Mouse (Mus musculus) cerebellum, adult 2 months (tissue): Measurements from ENCODE around the gene Ppp1r21. TPM values are rescaled to one million over a fixed set of nuclear protein-coding genes. Genes with fewer than 3 reads are reported as not detected.

Experiments
- DNase-seq, 2 experiments: peaks; one replicate each; pipeline ENCODE4 v3.0.0; 2021
- H3K27ac ChIP-seq: fragments of 200-500 bp; 2 replicates; pipeline ENCODE4 v1.5.1; 2012; ENCODE audit warnings: low read length, control low read depth, inconsistent platforms; ENCODE audit not compliant: insufficient read depth
- H3K27me3 ChIP-seq: fragments of 200-500 bp; 2 replicates; pipeline ENCODE4 v1.6.1; 2012; ENCODE audit warnings: inconsistent platforms, mild to moderate bottlenecking, low read length, moderate library complexity; ENCODE audit not compliant: control insufficient read depth, insufficient read depth
- H3K4me1 ChIP-seq: fragments of 200-500 bp; 2 replicates; pipeline ENCODE4 v1.6.1; 2011; ENCODE audit warnings: low read length; ENCODE audit not compliant: control insufficient read depth, insufficient read depth
- H3K4me3 ChIP-seq: fragments of 200-500 bp; replicated peaks from 2 replicates; pipeline ENCODE3; 2011; ENCODE audit warnings: mild to moderate bottlenecking, low read depth, low read length, control low read depth; ENCODE audit not compliant: insufficient read depth
- CTCF ChIP-seq: fragments of 200-500 bp; IDR thresholded peaks from 2 replicates; pipeline ENCODE4 v1.5.1; 2011; ENCODE audit warnings: low read depth, mild to moderate bottlenecking, control low read depth, low read length, moderate library complexity, borderline replicate concordance; ENCODE audit not compliant: insufficient read depth
- POLR2A ChIP-seq: fragments of 200-500 bp; IDR thresholded peaks from 2 replicates; pipeline ENCODE4 v1.6.1; 2011; ENCODE audit warnings: low read length, control low read depth, borderline replicate concordance; ENCODE audit not compliant: insufficient read depth
- WGBS: fragments of 180-500 bp; shearing (Covaris S2); methylation state at CpG from one replicate; pipeline ENCODE4 v1.1.7; 2018; 5-methylcytosine and 5-hydroxymethylcytosine counted together
- polyA plus RNA-seq: library from polyadenylated mRNA; depleted of rRNA; stranded (reverse); fragments of >200 nt; gene quantifications from 2 replicates; pipeline ENCODE4 v1.2.3, GENCODE M21; 2012

The Ppp1r21 gene
- polyA plus RNA-seq, 1 experiment: 84.8 TPM

- TF ChIP-seq CTCF (no peak), POLR2A (no peak)
- H3K27me3 ChIP-seq: no peaks in the 10 kb centered on the region
- WGBS: 91% methylated on average over 3 of the region's 3 CpGs
- no peak overlapping the region for H3K4me3 ChIP-seq
- DNase-seq: no peak
- no peaks in the 10 kb centered on the region for H3K4me1 ChIP-seq
- no peak overlapping the region for H3K27ac ChIP-seq
Measured at GRCm38 (mm10) chr17:88563611-88564010, 33.7 kb downstream of the Ppp1r21 start.

GRCm38 (mm10) chr17:88569807-88570540 is 40.1 kb downstream of the Ppp1r21 start:
- DNase-seq: no peak
- H3K4me3 ChIP-seq: no peak overlapping the region
- TF ChIP-seq CTCF (no peak), POLR2A (no peak)
- H3K27ac ChIP-seq: no peak overlapping the region
- 67% methylated on average over 10 of the region's 10 CpGs for WGBS
- no peaks in the 10 kb centered on the region for H3K4me1 ChIP-seq
- H3K27me3 ChIP-seq: no peaks in the 10 kb centered on the region

- Histone ChIP-seq H3K4me3 (no peak overlapping the region), H3K27me3 (no peaks in the 10 kb centered on the region), H3K27ac (no peak overlapping the region), H3K4me1 (no peaks in the 10 kb centered on the region; the same call in 1 of the 2 replicates)
- TF ChIP-seq POLR2A (no peak), CTCF (no peak)
- 83% methylated on average over 11 of the region's 11 CpGs for WGBS
- DNase-seq: no peak
Measured at GRCm38 (mm10) chr17:88570784-88571183, 40.9 kb downstream of the Ppp1r21 start.

GRCm38 (mm10) chr17:88574811-88575210 is 44.9 kb downstream of the Ppp1r21 start:
- Histone ChIP-seq H3K4me1 (no peaks in the 10 kb centered on the region; the same call in 1 of the 2 replicates), H3K27ac (no peak overlapping the region), H3K4me3 (no peak overlapping the region), H3K27me3 (no peaks in the 10 kb centered on the region)
- DNase-seq: no peak
- TF ChIP-seq CTCF (no peak), POLR2A (no peak)
- 57% methylated on average over 5 of the region's 5 CpGs for WGBS

- Histone ChIP-seq H3K27me3 (no peaks in the 10 kb centered on the region), H3K4me1 (no peaks in the 10 kb centered on the region; the same call in 1 of the 2 replicates), H3K27ac (no peak overlapping the region), H3K4me3 (no peak overlapping the region)
- no peak for TF ChIP-seq CTCF
- no peak for TF ChIP-seq POLR2A
- DNase-seq: no peak
- WGBS: 72% methylated on average over 20 of the region's 20 CpGs
Measured at GRCm38 (mm10) chr17:88578522-88579242, 48.8 kb downstream of the Ppp1r21 start.

- Histone ChIP-seq H3K27ac (no peak overlapping the region), H3K27me3 (no peaks in the 10 kb centered on the region), H3K4me3 (no peak overlapping the region), H3K4me1 (no peaks in the 10 kb centered on the region; the same call in 1 of the 2 replicates)
- no peak for DNase-seq
- TF ChIP-seq CTCF (no peak), POLR2A (no peak)
- 74% methylated on average over 6 of the region's 6 CpGs for WGBS
Measured at GRCm38 (mm10) chr17:88580556-88580955, 50.6 kb downstream of the Ppp1r21 start.

- DNase-seq: no peak
- no peak overlapping the region for H3K27ac ChIP-seq
Measured at GRCm38 (mm10) chr17:88581511-88582021, 51.6 kb downstream of the Ppp1r21 start.

More at GRCm38 (mm10) chr17:88581511-88582021, 51.6 kb downstream of the Ppp1r21 start:
- Histone ChIP-seq H3K27me3 (no peaks in the 10 kb centered on the region), H3K4me1 (no peaks in the 10 kb centered on the region; the same call in 1 of the 2 replicates), H3K4me3 (no peak overlapping the region)
- 60% methylated on average over 6 of the region's 6 CpGs for WGBS
- TF ChIP-seq CTCF (no peak), POLR2A (no peak)
